Mouse (Mus musculus) MEL (cell line): ENCODE data around the gene Zdhhc14. TPM values are rescaled to one million over a fixed set of nuclear protein-coding genes. Genes with fewer than 3 reads are reported as not detected.

Source experiments
- DNase-seq: peaks from one replicate; pipeline ENCODE4 v3.0.0; 2011; ENCODE audit warnings: low read depth, low spot score
- H3K27ac ChIP-seq: 2 replicates; pipeline ENCODE4 v1.5.1; 2012; ENCODE audit warnings: low read depth, mild to moderate bottlenecking, control low read depth, low read length, moderate library complexity; ENCODE audit not compliant: control insufficient read depth
- H3K27me3 ChIP-seq, 2 experiments: fragments of 150-350 bp in 1 of 2; sonication (generic) in 1 of 2; 2 replicates each; pipeline ENCODE4 v1.6.1; 2012; ENCODE audit warnings: low read length in 2 of 2, mild to moderate bottlenecking in 2 of 2, improper control_type of control experiment in 1 of 2, moderate library complexity in 1 of 2; ENCODE audit not compliant: insufficient read depth in 2 of 2, control insufficient read depth in 1 of 2
- H3K36me3 ChIP-seq, 2 experiments: 2 replicates each; pipeline ENCODE4 v1.6.1; 2012 to 2014; ENCODE audit warnings: low read length in 2 of 2, improper control_type of control experiment in 1 of 2, inconsistent platforms in 1 of 2, mild to moderate bottlenecking in 1 of 2; ENCODE audit not compliant: insufficient read depth in 2 of 2, control insufficient read depth in 1 of 2
- H3K4me1 ChIP-seq, 2 experiments: fragments of 150-350 bp in 1 of 2; sonication (generic) in 1 of 2; 2 replicates each; pipeline ENCODE4 v1.6.1; 2012; ENCODE audit warnings: low read length in 2 of 2, improper control_type of control experiment in 1 of 2, mild to moderate bottlenecking in 1 of 2; ENCODE audit not compliant: insufficient read depth in 2 of 2, control insufficient read depth in 1 of 2
- H3K4me3 ChIP-seq, 2 experiments: fragments of 150-350 bp in 1 of 2; sonication (generic) in 1 of 2; 2 replicates each; pipeline ENCODE4 v1.5.1; 2012; ENCODE audit warnings: low read depth in 2 of 2, low read length in 2 of 2, mild to moderate bottlenecking in 2 of 2, moderate library complexity in 2 of 2, control low read depth in 1 of 2, improper control_type of control experiment in 1 of 2; ENCODE audit not compliant: control insufficient read depth in 1 of 2, insufficient read depth in 1 of 2
- H3K79me2 ChIP-seq: 2 replicates; pipeline ENCODE4 v1.6.1; 2012; ENCODE audit warnings: mild to moderate bottlenecking, low read length, moderate library complexity; ENCODE audit not compliant: control insufficient read depth, poor library complexity, insufficient read depth
- H3K9ac ChIP-seq: 2 replicates; pipeline ENCODE4 v1.6.1; 2012; ENCODE audit warnings: low read depth, mild to moderate bottlenecking, control low read depth, low read length, moderate library complexity; ENCODE audit not compliant: control insufficient read depth, poor library complexity, severe bottlenecking
- H3K9me3 ChIP-seq: fragments of 150-350 bp; sonication (generic); replicated peaks from 2 replicates; pipeline ENCODE4 v1.6.1; 2012; ENCODE audit warnings: mild to moderate bottlenecking, low read length, improper control_type of control experiment, moderate library complexity; ENCODE audit not compliant: insufficient read depth
- CHD2 ChIP-seq: IDR thresholded peaks from 2 replicates; pipeline ENCODE4 v1.6.1; 2011; ENCODE audit warnings: low read length, improper control_type of control experiment
- CTCF ChIP-seq, 3 experiments: IDR thresholded peaks in 2 of 3; conservative IDR thresholded peaks in 1 of 3; 2 replicates each; pipeline ENCODE4 v1.5.1; 2011 to 2012; ENCODE audit warnings: low read length in 3 of 3, low read depth in 2 of 3, mild to moderate bottlenecking in 2 of 3, improper control_type of control experiment in 1 of 3, inconsistent platforms in 1 of 3, mixed read lengths in 1 of 3, moderate library complexity in 1 of 3; ENCODE audit not compliant: control insufficient read depth in 1 of 3, insufficient read depth in 1 of 3, poor library complexity in 1 of 3, severe bottlenecking in 1 of 3
- E2F4 ChIP-seq: IDR thresholded peaks from 2 replicates; pipeline ENCODE4 v1.6.1; 2011; ENCODE audit warnings: low read depth, low read length, improper control_type of control experiment, borderline replicate concordance
- ELF1 ChIP-seq: IDR thresholded peaks from 2 replicates; pipeline ENCODE4 v1.6.1; 2014; ENCODE audit warnings: low read depth, mild to moderate bottlenecking, inconsistent platforms, low read length, improper control_type of control experiment, moderate library complexity
- ETS1 ChIP-seq: IDR thresholded peaks from 2 replicates; pipeline ENCODE4 v1.6.1; 2012; ENCODE audit warnings: low read depth, mild to moderate bottlenecking, inconsistent platforms, low read length, improper control_type of control experiment, moderate library complexity
- HCFC1 ChIP-seq: IDR thresholded peaks from 2 replicates; pipeline ENCODE4 v1.6.1; 2012; ENCODE audit warnings: low read depth, mild to moderate bottlenecking, inconsistent platforms, low read length, improper control_type of control experiment, moderate library complexity
- JUND ChIP-seq: IDR thresholded peaks from 2 replicates; pipeline ENCODE4 v1.6.1; 2011; ENCODE audit warnings: low read depth, mild to moderate bottlenecking, improper control_type of control experiment, low read length
- KAT2A ChIP-seq: conservative IDR thresholded peaks from 2 replicates; pipeline ENCODE4 v1.6.1; 2012; ENCODE audit warnings: low read depth, low read length, improper control_type of control experiment, inconsistent platforms
- MAZ ChIP-seq: IDR thresholded peaks from 2 replicates; pipeline ENCODE4 v1.6.1; 2012; ENCODE audit warnings: low read depth, mild to moderate bottlenecking, inconsistent platforms, low read length, improper control_type of control experiment
- NELFE ChIP-seq: IDR thresholded peaks from 2 replicates; pipeline ENCODE4 v1.6.1; 2011; ENCODE audit warnings: low read depth, low read length, improper control_type of control experiment
- NRF1 ChIP-seq: IDR thresholded peaks from 2 replicates; pipeline ENCODE4 v1.6.1; 2014; ENCODE audit warnings: low read depth, mild to moderate bottlenecking, inconsistent platforms, low read length, improper control_type of control experiment, moderate library complexity; ENCODE audit not compliant: poor library complexity, insufficient read depth, severe bottlenecking
- POLR2A ChIP-seq, 2 experiments: IDR thresholded peaks; 2 replicates each; pipeline ENCODE4 v1.6.1; 2011 to 2012; ENCODE audit warnings: low read length in 2 of 2, mild to moderate bottlenecking in 2 of 2, control low read depth in 1 of 2, improper control_type of control experiment in 1 of 2, low read depth in 1 of 2, moderate library complexity in 1 of 2; ENCODE audit not compliant: control insufficient read depth in 1 of 2, insufficient read depth in 1 of 2, poor library complexity in 1 of 2
- POLR2AphosphoS2 ChIP-seq: IDR thresholded peaks from 2 replicates; pipeline ENCODE4 v1.6.1; 2011; ENCODE audit warnings: low read length, improper control_type of control experiment
- RAD21 ChIP-seq: IDR thresholded peaks from 2 replicates; pipeline ENCODE4 v1.6.1; 2011; ENCODE audit warnings: mild to moderate bottlenecking, low read depth, low read length, improper control_type of control experiment
- SIN3A ChIP-seq: IDR thresholded peaks from 2 replicates; pipeline ENCODE4 v1.6.1; 2012; ENCODE audit warnings: low read length, improper control_type of control experiment, inconsistent platforms
- TAL1 ChIP-seq: IDR thresholded peaks from 2 replicates; pipeline ENCODE4 v1.6.1; 2012; ENCODE audit warnings: mild to moderate bottlenecking, inconsistent platforms, low read length, moderate library complexity, mixed read lengths
- TBP ChIP-seq: IDR thresholded peaks from 2 replicates; pipeline ENCODE4 v1.8.0; 2011; ENCODE audit warnings: low read depth, low read length, improper control_type of control experiment
- TCF12 ChIP-seq: IDR thresholded peaks from 2 replicates; pipeline ENCODE4 v1.6.1; 2014; ENCODE audit warnings: low read depth, mild to moderate bottlenecking, inconsistent platforms, low read length, improper control_type of control experiment, moderate library complexity
- UBTF ChIP-seq: IDR thresholded peaks from 2 replicates; pipeline ENCODE4 v1.6.1; 2012; ENCODE audit warnings: low read depth, mild to moderate bottlenecking, inconsistent platforms, low read length, improper control_type of control experiment, moderate library complexity, borderline replicate concordance; ENCODE audit not compliant: insufficient read depth
- USF1 ChIP-seq: IDR thresholded peaks from 2 replicates; pipeline ENCODE4 v1.6.1; 2014; ENCODE audit warnings: low read depth, mild to moderate bottlenecking, inconsistent platforms, low read length, improper control_type of control experiment, moderate library complexity
- USF2 ChIP-seq, 2 experiments: IDR thresholded peaks; 2 replicates each; pipeline ENCODE4 v1.6.1; 2011 to 2012; ENCODE audit warnings: improper control_type of control experiment in 2 of 2, low read length in 2 of 2, borderline replicate concordance in 1 of 2, inconsistent platforms in 1 of 2, low read depth in 1 of 2, mild to moderate bottlenecking in 1 of 2; ENCODE audit not compliant: insufficient read depth in 1 of 2
- ZMIZ1 ChIP-seq: IDR thresholded peaks from 2 replicates; pipeline ENCODE4 v1.6.1; 2012; ENCODE audit warnings: low read depth, mild to moderate bottlenecking, inconsistent platforms, low read length, improper control_type of control experiment, moderate library complexity
- ZNF384 ChIP-seq: IDR thresholded peaks from 2 replicates; pipeline ENCODE4 v1.6.1; 2012; ENCODE audit warnings: low read depth, mild to moderate bottlenecking, inconsistent platforms, low read length, improper control_type of control experiment
- polyA plus RNA-seq, 2 experiments: library from polyadenylated mRNA; stranded (reverse) in 1 of 2; unstranded in 1 of 2; fragments of >175 nt in 1 of 2; fragments of >200 nt in 1 of 2; gene quantifications; 2 replicates each; pipeline versions ENCODE4 v1.2.1 to v1.2.4; 2012; ENCODE audit warnings: low replicate concordance in 2 of 2, low read depth in 1 of 2; ENCODE audit not compliant: insufficient read length in 2 of 2, insufficient read depth in 1 of 2, missing spikeins in 1 of 2
- total RNA-seq: library from RNA; depleted of rRNA; stranded (reverse); fragments of 300-350 nt; gene quantifications from 2 replicates; pipeline ENCODE4 v1.2.3, GENCODE M21; 2012

Zdhhc14 gene
- total and polyA plus RNA-seq, 3 experiments = 3.4 to 4.9 TPM; not detected in 1

DNA sequence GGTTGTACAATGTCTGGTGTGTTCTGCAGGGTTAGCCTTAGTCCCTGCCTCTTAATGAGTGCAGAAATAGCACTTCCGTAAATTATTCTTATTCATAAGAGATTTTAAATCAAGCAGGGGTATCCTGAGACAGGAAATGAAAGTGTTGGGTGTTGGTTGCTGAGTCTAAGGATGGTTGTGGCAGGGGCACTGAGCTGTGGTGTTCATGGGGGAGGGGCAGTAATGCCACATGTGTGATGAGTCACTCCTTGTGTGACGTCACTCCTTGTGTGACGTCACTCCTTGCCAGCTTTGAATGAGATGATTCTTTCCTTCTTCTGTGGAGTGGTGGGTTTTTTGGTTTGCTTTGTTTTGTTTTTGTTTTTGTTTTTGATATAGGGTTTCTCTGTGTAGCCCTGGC is 134.0 kb downstream of the Zdhhc14 start:
- Histone ChIP-seq H3K4me1 (peaks cover 0 to 6% of the 10 kb centered on the region in 2 experiments; a peak in 2 of 4 replicates), H3K79me2 (no peaks in the 10 kb centered on the region), H3K9me3 (no peaks in the 10 kb centered on the region), H3K27ac (no peak overlapping the region), H3K4me3 (no peak overlapping the region), H3K36me3 (no peaks in the 10 kb centered on the region), H3K27me3 (no peaks in the 10 kb centered on the region), H3K9ac (no peak overlapping the region)
- no peak for DNase-seq
- TF ChIP-seq JUND = no peak
- no peak for TF ChIP-seq HCFC1
- TF ChIP-seq UBTF = no peak
- no peak for TF ChIP-seq ZMIZ1
- TF ChIP-seq ELF1 = no peak
- no peak for TF ChIP-seq KAT2A
- no peak for TF ChIP-seq POLR2AphosphoS2
- no peak for TF ChIP-seq TAL1
- TF ChIP-seq POLR2A (IDR thresholded peaks at IDR 0.05; ENCODE audit: control insufficient read depth in 1 of 2, insufficient read depth in 1 of 2, low read depth in 1 of 2, low read length in 2 of 2, poor library complexity in 1 of 2) = no peak
- TF ChIP-seq TCF12 = no peak

DNA sequence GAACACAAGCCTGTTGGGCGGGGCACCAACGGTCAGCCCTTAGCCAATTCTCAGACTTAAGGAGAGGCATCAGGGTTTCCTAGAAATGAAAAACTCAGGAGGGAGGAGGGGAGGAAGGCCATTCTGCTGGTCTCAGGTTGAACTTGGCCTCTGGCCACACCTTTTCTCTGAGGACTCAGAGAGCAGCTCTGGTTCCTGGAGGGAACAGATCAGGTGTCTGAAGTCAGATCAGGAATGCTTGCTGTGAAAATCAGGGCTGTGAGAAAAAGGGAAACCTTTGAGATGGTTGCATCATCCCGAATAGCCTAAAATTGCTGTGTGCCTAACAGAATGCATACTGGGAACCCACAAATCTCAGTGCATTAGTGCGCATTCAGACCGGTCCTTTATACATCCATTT is 135.3 kb downstream of the Zdhhc14 start:
- Histone ChIP-seq H3K4me1 (peaks cover 0 to 5% of the 10 kb centered on the region in 2 experiments; a peak in 2 of 4 replicates), H3K27me3 (no peaks in the 10 kb centered on the region), H3K9me3 (no peaks in the 10 kb centered on the region), H3K36me3 (no peaks in the 10 kb centered on the region), H3K27ac (no peak overlapping the region), H3K9ac (no peak overlapping the region), H3K4me3 (no peak overlapping the region), H3K79me2 (no peaks in the 10 kb centered on the region)
- no peak for DNase-seq
- TF ChIP-seq ELF1 = no peak
- TF ChIP-seq USF1 = no peak
- no peak for TF ChIP-seq HCFC1
- no peak for TF ChIP-seq SIN3A
- no peak for TF ChIP-seq NRF1
- no peak for TF ChIP-seq TCF12
- TF ChIP-seq TBP = no peak
- no peak for TF ChIP-seq E2F4
- no peak for TF ChIP-seq ETS1
- TF ChIP-seq RAD21 = no peak
- no peak for TF ChIP-seq CTCF (IDR thresholded peaks at IDR 0.05 in 2 of 3, conservative IDR thresholded peaks at IDR 0.05 in 1 of 3; ENCODE audit: control insufficient read depth in 1 of 3, insufficient read depth in 1 of 3, low read depth in 2 of 3, low read length in 3 of 3, poor library complexity in 1 of 3, severe bottlenecking in 1 of 3)
- no peak for TF ChIP-seq NELFE
- TF ChIP-seq USF2 (IDR thresholded peaks at IDR 0.05; ENCODE audit: borderline replicate concordance in 1 of 2, insufficient read depth in 1 of 2, low read depth in 1 of 2, low read length in 2 of 2) = no peak
- no peak for TF ChIP-seq ZNF384
- TF ChIP-seq MAZ = no peak
- no peak for TF ChIP-seq CHD2
